ENCODE assay signal across 10 mouse cellular contexts in the genomic region with DNA sequence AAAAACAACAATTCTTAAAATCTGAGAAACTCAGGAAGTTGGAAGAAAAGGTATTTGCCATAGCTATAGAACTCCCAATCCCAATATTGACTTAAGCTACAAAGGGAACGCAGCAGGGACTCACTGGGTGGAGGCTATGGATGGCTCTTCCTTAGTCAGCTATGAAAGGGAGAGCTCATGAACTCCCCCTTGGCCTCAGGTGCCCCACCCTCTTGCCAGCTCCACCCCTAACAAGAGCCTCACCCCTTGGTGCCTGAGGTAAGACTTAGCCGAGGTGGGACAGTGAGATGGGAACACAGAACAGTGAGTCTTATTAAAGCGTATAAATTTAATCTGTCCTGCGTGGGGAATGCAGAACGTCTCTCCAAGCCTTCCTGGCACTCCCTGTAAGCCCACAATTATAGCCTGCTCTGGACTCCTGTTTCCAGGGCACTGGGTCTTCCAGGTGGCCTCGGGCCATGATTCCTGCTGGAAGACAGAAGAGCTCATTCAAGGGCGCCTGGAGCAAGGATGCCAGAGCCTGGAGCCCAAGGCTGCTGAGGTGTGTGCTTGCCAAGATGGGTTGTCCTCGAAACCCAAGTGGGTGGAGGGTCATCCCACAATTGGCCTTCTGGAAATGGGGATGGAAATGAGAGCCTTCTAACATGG. TPM values are rescaled to one million over a fixed set of nuclear protein-coding genes. Genes with fewer than 3 reads are reported as not detected.
A peak's percentile ranks its signal among the peaks of the same experiment; 100 is the strongest.
DNase-seq lines count a peak whose midpoint lies in the region; ATAC-seq and TF ChIP-seq lines count a peak whose summit lies in the region.
"Had no signal": no experiment of that assay in that cellular context is flagged by ENCODE, and none has a peak within 500 bp of the region (broad histone marks: within the 10 kb centered on the region; RNA-seq: fewer than 3 reads in every experiment).

No protein-coding gene starts in this region.

- no peaks in the 10 kb centered on the region for H3K9me3 ChIP-seq in midbrain, postnatal 0 days (ENCODE audit: low read length)
- no peaks in the 10 kb centered on the region for H3K9me3 ChIP-seq in midbrain, embryonic 11.5 days (ENCODE audit: control insufficient read depth, low read length)
- H3K9me3 ChIP-seq in intestine, embryonic 14.5 days (ENCODE audit: control insufficient read depth, low read length): no peaks in the 10 kb centered on the region
- no peaks in the 10 kb centered on the region for H3K9me3 ChIP-seq in stomach, embryonic 15.5 days
- H3K9me3 ChIP-seq in liver, postnatal 0 days (ENCODE audit: low read length): no peaks in the 10 kb centered on the region
- H3K9me3 ChIP-seq in midbrain, embryonic 14.5 days (ENCODE audit: control insufficient read depth, low read length): no peaks in the 10 kb centered on the region
- H3K9me3 ChIP-seq: liver, embryonic 15.5 days had no signal

- no peak for TF ChIP-seq EP300 in liver, postnatal 0 days (IDR thresholded peaks at IDR 0.05; ENCODE audit: low read depth)

- 0 out of 2 replicates have a peak, but pooled peaks have one; percentile 44 for ATAC-seq in midbrain, postnatal 0 days (ENCODE audit: low FRiP score)
- no peak for ATAC-seq in midbrain, embryonic 11.5 days (ENCODE audit: low FRiP score)
- 0 out of 2 replicates have a peak, but pooled peaks have one; percentile 44 for ATAC-seq in intestine, embryonic 14.5 days (replicated peaks; ENCODE audit: low FRiP score, low TSS enrichment, low read depth)
- no peak for ATAC-seq in stomach, embryonic 15.5 days (ENCODE audit: insufficient read depth, low FRiP score, low read depth)
- no peak for ATAC-seq in liver, postnatal 0 days
- no peak for ATAC-seq in midbrain, embryonic 14.5 days (ENCODE audit: low FRiP score, low TSS enrichment)

- H3K4me3 ChIP-seq in midbrain, postnatal 0 days (ENCODE audit: low read depth, low read length): no peak overlapping the region
- no peak overlapping the region for H3K4me3 ChIP-seq in midbrain, embryonic 11.5 days (ENCODE audit: low read depth, low read length)
- H3K4me3 ChIP-seq in intestine, embryonic 14.5 days (ENCODE audit: low read depth, low read length): no peak overlapping the region
- no peak overlapping the region; the same call in 1 of the 2 replicates for H3K4me3 ChIP-seq in stomach, embryonic 15.5 days (replicated peaks)
- H3K4me3 ChIP-seq in liver, postnatal 0 days (ENCODE audit: low read depth, low read length): no peak overlapping the region
- no peak overlapping the region for H3K4me3 ChIP-seq in midbrain, embryonic 14.5 days (replicated peaks; ENCODE audit: low read depth, low read length)
- H3K4me3 ChIP-seq: heart, adult 2 months; liver, embryonic 15.5 days had no signal

- no peak for TF ChIP-seq CTCF in midbrain, postnatal 0 days (IDR thresholded peaks at IDR 0.05)
- TF ChIP-seq CTCF in liver, postnatal 0 days (IDR thresholded peaks at IDR 0.05; ENCODE audit: low read depth): no peak

- H3K4me2 ChIP-seq in midbrain, postnatal 0 days (ENCODE audit: low read depth, low read length, poor library complexity, severe bottlenecking): no peak overlapping the region
- H3K4me2 ChIP-seq in midbrain, embryonic 11.5 days: no peak overlapping the region
- no peak overlapping the region for H3K4me2 ChIP-seq in intestine, embryonic 14.5 days (ENCODE audit: low read length)
- no peak overlapping the region for H3K4me2 ChIP-seq in stomach, embryonic 15.5 days
- no peak overlapping the region for H3K4me2 ChIP-seq in liver, postnatal 0 days (ENCODE audit: low read depth, low read length)
- no peak overlapping the region for H3K4me2 ChIP-seq in midbrain, embryonic 14.5 days (ENCODE audit: low read length)
- H3K4me2 ChIP-seq: liver, embryonic 15.5 days had no signal

- 70% methylated on average over 8 of the region's 8 CpGs for WGBS in midbrain, postnatal 0 days
- WGBS in midbrain, embryonic 11.5 days: 91% methylated on average over 8 of the region's 8 CpGs
- WGBS in intestine, embryonic 14.5 days: 79% methylated on average over 8 of the region's 8 CpGs
- 70% methylated on average over 8 of the region's 8 CpGs for WGBS in stomach, embryonic 15.5 days
- 71% methylated on average over 8 of the region's 8 CpGs for WGBS in liver, postnatal 0 days (ENCODE audit: insufficient replicate concordance)
- 85% methylated on average over 8 of the region's 8 CpGs for WGBS in midbrain, embryonic 14.5 days

- no peak overlapping the region for H3K9ac ChIP-seq in midbrain, postnatal 0 days (replicated peaks; ENCODE audit: low read length, poor library complexity, severe bottlenecking)
- H3K9ac ChIP-seq in midbrain, embryonic 11.5 days (ENCODE audit: low read length): no peak overlapping the region
- no peak overlapping the region for H3K9ac ChIP-seq in intestine, embryonic 14.5 days (ENCODE audit: low read length)
- no peak overlapping the region for H3K9ac ChIP-seq in stomach, embryonic 15.5 days
- H3K9ac ChIP-seq in liver, postnatal 0 days (replicated peaks): no peak overlapping the region
- no peak overlapping the region for H3K9ac ChIP-seq in midbrain, embryonic 14.5 days (replicated peaks; ENCODE audit: low read length)
- H3K9ac ChIP-seq: liver, embryonic 15.5 days had no signal

- peak; percentile 82 for DNase-seq in midbrain, postnatal 0 days (ENCODE audit: low spot score)
- no peak for DNase-seq in midbrain, embryonic 11.5 days (ENCODE audit: low spot score, missing footprints)
- DNase-seq in cerebellum, adult 11 months: peak; percentile 61
- no peak for DNase-seq in intestine, embryonic 14.5 days (ENCODE audit: low spot score)
- no peak for DNase-seq in liver, postnatal 0 days
- no peak for DNase-seq in thymus, postnatal 0 days (ENCODE audit: low spot score)
- DNase-seq in midbrain, embryonic 14.5 days: no peak

- no peaks in the 10 kb centered on the region for H3K27me3 ChIP-seq in midbrain, postnatal 0 days (ENCODE audit: insufficient read depth, low read length)
- no peaks in the 10 kb centered on the region for H3K27me3 ChIP-seq in midbrain, embryonic 11.5 days (ENCODE audit: control insufficient read depth, insufficient read depth, low read length)
- H3K27me3 ChIP-seq in intestine, embryonic 14.5 days (replicated peaks; ENCODE audit: control insufficient read depth, insufficient read depth, low read length): no peaks in the 10 kb centered on the region
- no peaks in the 10 kb centered on the region for H3K27me3 ChIP-seq in stomach, embryonic 15.5 days (replicated peaks)
- H3K27me3 ChIP-seq in liver, postnatal 0 days (ENCODE audit: insufficient read depth, low read length): no peaks in the 10 kb centered on the region
- no peaks in the 10 kb centered on the region for H3K27me3 ChIP-seq in midbrain, embryonic 14.5 days (ENCODE audit: control insufficient read depth, insufficient read depth, low read length)
- H3K27me3 ChIP-seq: liver, embryonic 15.5 days had no signal

- no peaks in the 10 kb centered on the region for H3K36me3 ChIP-seq in midbrain, postnatal 0 days (ENCODE audit: insufficient read depth, low read length)
- no peaks in the 10 kb centered on the region for H3K36me3 ChIP-seq in midbrain, embryonic 11.5 days (ENCODE audit: control insufficient read depth, insufficient read depth, low read length)
- no peaks in the 10 kb centered on the region for H3K36me3 ChIP-seq in intestine, embryonic 14.5 days (ENCODE audit: control insufficient read depth, insufficient read depth, low read length)
- no peaks in the 10 kb centered on the region for H3K36me3 ChIP-seq in stomach, embryonic 15.5 days
- no peaks in the 10 kb centered on the region for H3K36me3 ChIP-seq in liver, postnatal 0 days (replicated peaks; ENCODE audit: insufficient read depth, low read length)
- no peaks in the 10 kb centered on the region for H3K36me3 ChIP-seq in midbrain, embryonic 14.5 days (ENCODE audit: control insufficient read depth, insufficient read depth, low read length)
- H3K36me3 ChIP-seq: liver, embryonic 15.5 days had no signal

- no peak overlapping the region for H3K27ac ChIP-seq in midbrain, postnatal 0 days (ENCODE audit: low read depth, low read length)
- no peak overlapping the region for H3K27ac ChIP-seq in midbrain, embryonic 11.5 days (ENCODE audit: low read depth, low read length)
- H3K27ac ChIP-seq in intestine, embryonic 14.5 days (ENCODE audit: low read depth): no peak overlapping the region
- H3K27ac ChIP-seq in stomach, embryonic 15.5 days: peak overlapping the region; percentile 71
- H3K27ac ChIP-seq in liver, postnatal 0 days (ENCODE audit: low read depth): no peak overlapping the region
- no peak overlapping the region for H3K27ac ChIP-seq in midbrain, embryonic 14.5 days (replicated peaks; ENCODE audit: low read depth, low read length)
- H3K27ac ChIP-seq: heart, adult 2 months; liver, embryonic 15.5 days had no signal

- H3K4me1 ChIP-seq in midbrain, postnatal 0 days (ENCODE audit: insufficient read depth, low read length): peaks cover 11% of the 10 kb centered on the region
- H3K4me1 ChIP-seq in midbrain, embryonic 11.5 days (ENCODE audit: control insufficient read depth, insufficient read depth, low read length): peaks cover 4% of the 10 kb centered on the region; the same call in 1 of the 2 replicates
- H3K4me1 ChIP-seq in intestine, embryonic 14.5 days (replicated peaks; ENCODE audit: control insufficient read depth, insufficient read depth, low read length): peaks cover 34% of the 10 kb centered on the region
- H3K4me1 ChIP-seq in stomach, embryonic 15.5 days: peaks cover 46% of the 10 kb centered on the region
- peaks cover 37% of the 10 kb centered on the region for H3K4me1 ChIP-seq in liver, postnatal 0 days (ENCODE audit: insufficient read depth)
- peaks cover 10% of the 10 kb centered on the region for H3K4me1 ChIP-seq in midbrain, embryonic 14.5 days (ENCODE audit: control insufficient read depth, insufficient read depth, low read length)

RNA-seq across cellular contexts. Expression of a gene that starts 55.9 kb away (rescaled TPM):
- 25.0 and 26.6 TPM in 2 replicates for total RNA-seq in midbrain, postnatal 0 days (2014; rRNA removed)
- 17.6 and 18.4 TPM in 2 replicates for polyA plus RNA-seq in midbrain, postnatal 0 days (2015; fragmentation: Nextera tagmentation; extraction: Ambion mirVana)
- polyA plus RNA-seq in midbrain, embryonic 11.5 days (2014; fragmentation: Nextera tagmentation; extraction: Ambion mirVana): 53.1 and 57.7 TPM in 2 replicates
- 31.0 and 33.7 TPM in 2 replicates for polyA plus RNA-seq in intestine, embryonic 14.5 days (2014; fragmentation: Nextera tagmentation; extraction: Ambion mirVana)
- polyA plus RNA-seq in stomach, embryonic 15.5 days (2015; fragmentation: Nextera tagmentation; extraction: Ambion mirVana): 39.1 and 44.8 TPM in 2 replicates
- polyA plus RNA-seq in liver, postnatal 0 days (2015; fragmentation: Nextera tagmentation; extraction: Ambion mirVana): 3.8 and 4.6 TPM in 2 replicates
- 10.3 and 13.6 TPM in 2 replicates for polyA plus RNA-seq in thymus, postnatal 0 days (2015; fragmentation: Nextera tagmentation; extraction: Ambion mirVana)
- polyA plus RNA-seq in midbrain, embryonic 14.5 days (2014; fragmentation: Nextera tagmentation; extraction: Ambion mirVana): 17.9 and 34.0 TPM in 2 replicates

Comparison
In these comparisons a context has a peak if more than half of its experiments do, and no peak if none do; other contexts are left out.
1. ATAC-seq: peak in midbrain, postnatal 0 days (single experiment) and intestine, embryonic 14.5 days (single experiment); none in midbrain, embryonic 11.5 days (single experiment), stomach, embryonic 15.5 days (single experiment), liver, postnatal 0 days (single experiment) and midbrain, embryonic 14.5 days (single experiment).
2. DNase-seq: peak in midbrain, postnatal 0 days (single experiment) and cerebellum, adult 11 months (single experiment); none in midbrain, embryonic 11.5 days (single experiment), intestine, embryonic 14.5 days (single experiment), liver, postnatal 0 days (single experiment), thymus, postnatal 0 days (single experiment) and midbrain, embryonic 14.5 days (single experiment).